In the genomic region with DNA sequence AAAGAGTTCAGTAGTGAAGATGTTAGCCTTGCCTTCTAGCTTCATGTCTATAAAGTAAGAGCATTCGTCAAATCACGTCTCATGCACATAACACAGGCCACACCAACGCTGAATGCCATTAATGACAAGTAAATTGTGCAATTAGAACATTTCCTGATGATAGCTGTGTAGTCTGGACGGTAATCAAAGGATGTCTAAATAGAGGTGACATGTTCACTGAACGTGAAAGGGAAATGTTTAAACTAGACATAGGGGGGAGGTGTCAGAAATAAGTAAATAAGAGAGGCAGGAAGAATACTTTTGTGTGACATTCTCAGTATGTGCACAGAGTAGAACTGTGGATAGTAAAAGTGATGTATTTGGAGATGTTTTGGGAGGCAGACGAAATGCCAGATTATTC, we compare ENCODE assay signal across 18 mouse cellular contexts.
"Had no signal": no experiment of that assay in that cellular context is flagged by ENCODE, and none has a peak within 500 bp of the region (broad histone marks: within the 10 kb centered on the region; RNA-seq: fewer than 3 reads in every experiment).

No protein-coding gene starts in this region.

- H3K27ac ChIP-seq: lung, embryonic 15.5 days; macrophage; midbrain, embryonic 13.5 days; midbrain, embryonic 15.5 days; neural tube, embryonic 12.5 days; stomach, embryonic 15.5 days; stomach, postnatal 0 days had no signal

- H3K4me1 ChIP-seq: lung, embryonic 15.5 days; megakaryocyte, embryonic 14.5 days; midbrain, embryonic 13.5 days; midbrain, embryonic 15.5 days; neural tube, embryonic 12.5 days; stomach, embryonic 15.5 days had no signal

- ATAC-seq: liver, postnatal 0 days; lung, postnatal 0 days; midbrain, embryonic 13.5 days; midbrain, embryonic 15.5 days had no signal

- H3K4me2 ChIP-seq: lung, embryonic 15.5 days; midbrain, embryonic 11.5 days; midbrain, embryonic 13.5 days; midbrain, embryonic 15.5 days; neural tube, embryonic 12.5 days; stomach, embryonic 15.5 days had no signal

- H3K36me3 ChIP-seq: lung, embryonic 15.5 days; midbrain, embryonic 13.5 days; midbrain, embryonic 15.5 days; neural tube, embryonic 12.5 days; stomach, embryonic 15.5 days had no signal

- H3K27me3 ChIP-seq: lung, embryonic 15.5 days; megakaryocyte, embryonic 14.5 days; midbrain, embryonic 13.5 days; midbrain, embryonic 15.5 days; neural tube, embryonic 12.5 days; stomach, embryonic 15.5 days had no signal

- DNase-seq: liver, postnatal 0 days; lung, adult 2 months; lung, postnatal 14 days; lung, postnatal 36 days; right cerebral cortex, postnatal 14 days; thymus, adult 2 months; thymus, postnatal 25 days; thymus, postnatal 4 days had no signal

- H3K9ac ChIP-seq: liver, postnatal 0 days; lung, embryonic 15.5 days; midbrain, embryonic 13.5 days; midbrain, embryonic 15.5 days; neural tube, embryonic 12.5 days; stomach, embryonic 15.5 days had no signal

- H3K4me3 ChIP-seq: lung, embryonic 15.5 days; megakaryocyte, embryonic 14.5 days; midbrain, embryonic 13.5 days; midbrain, embryonic 15.5 days; neural tube, embryonic 12.5 days; stomach, embryonic 15.5 days had no signal

- H3K9me3 ChIP-seq: lung, embryonic 15.5 days; midbrain, embryonic 13.5 days; midbrain, embryonic 15.5 days; neural tube, embryonic 12.5 days; stomach, embryonic 15.5 days had no signal
